Mouse (Mus musculus): ENCODE results near the gene Rtl3.

GRCm38 (mm10) chrX:106830494-106830893 lies 9.9 kb downstream of the Rtl3 start:
- no peak for TF ChIP-seq CTCF (IDR thresholded peaks at IDR 0.05)
- no peak for TF ChIP-seq EP300 (IDR thresholded peaks at IDR 0.05)
